Mouse (Mus musculus): ENCODE measurements around the gene Ptchd3.

Ptchd3 gene

DNA sequence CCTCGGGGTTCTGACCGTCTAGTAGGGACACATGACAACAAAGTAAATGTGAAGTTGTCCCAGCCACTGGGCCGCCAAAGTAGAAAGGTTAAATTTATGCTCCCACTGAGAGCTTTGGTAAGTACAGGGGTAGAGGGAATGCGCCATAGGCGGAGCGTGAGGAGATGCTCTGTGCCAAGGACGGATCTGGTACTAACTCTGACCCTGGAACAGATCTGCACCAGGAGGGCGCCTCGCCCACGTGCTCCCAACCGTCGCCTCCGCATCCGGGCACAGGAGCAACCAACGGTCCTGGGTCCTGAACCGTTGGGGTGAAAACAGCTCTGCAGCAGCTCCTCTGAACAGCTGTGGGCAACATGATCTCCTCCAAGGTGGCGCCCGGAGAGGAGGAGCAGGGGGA, at the start of gene Ptchd3:
TSS of gene Ptchd3 (plus strand) at position 301 of the 400 bp plus-strand sequence.
- DNase-seq (ENCODE audit: low read depth, low spot score): no peak

- DNase-seq (ENCODE audit: low read depth, low spot score): no peak
Observed at GRCm38 (mm10) chr11:121781831-121782230, 48.2 kb upstream of the Ptchd3 start.

DNA sequence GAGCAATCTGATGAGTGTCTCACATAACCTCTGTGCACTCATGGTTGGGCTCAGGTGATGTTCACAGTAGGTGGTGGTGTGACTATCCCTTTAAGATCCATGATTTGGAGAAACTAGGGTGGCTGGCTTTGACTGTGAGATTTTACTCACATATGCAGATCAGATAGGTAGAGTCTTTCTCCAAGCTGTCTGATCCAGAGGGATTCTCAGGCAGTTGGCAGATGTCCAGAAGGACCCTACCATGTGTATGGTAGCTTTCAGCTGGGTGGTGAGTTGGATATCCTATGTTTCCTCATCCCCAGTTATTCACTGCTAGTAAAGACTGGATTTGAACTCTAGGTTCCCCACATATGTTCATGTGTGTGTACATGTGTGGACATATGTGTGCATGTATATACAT, 42.6 kb upstream of the Ptchd3 start:
- DNase-seq (ENCODE audit: low read depth, low spot score): no peak

GRCm38 (mm10) chr11:121789566-121789965, 40.5 kb upstream of the Ptchd3 start:
- DNase-seq (ENCODE audit: low read depth, low spot score): no peak

GRCm38 (mm10) chr11:121790671-121791094, 39.4 kb upstream of the Ptchd3 start:
- no peak for DNase-seq (ENCODE audit: low read depth, low spot score)

- DNase-seq (ENCODE audit: low read depth, low spot score): no peak
Observed at GRCm38 (mm10) chr11:121791446-121791845, 38.6 kb upstream of the Ptchd3 start.

- DNase-seq (ENCODE audit: low read depth, low spot score): no peak
Observed at GRCm38 (mm10) chr11:121791991-121792390, 38.1 kb upstream of the Ptchd3 start.

DNA sequence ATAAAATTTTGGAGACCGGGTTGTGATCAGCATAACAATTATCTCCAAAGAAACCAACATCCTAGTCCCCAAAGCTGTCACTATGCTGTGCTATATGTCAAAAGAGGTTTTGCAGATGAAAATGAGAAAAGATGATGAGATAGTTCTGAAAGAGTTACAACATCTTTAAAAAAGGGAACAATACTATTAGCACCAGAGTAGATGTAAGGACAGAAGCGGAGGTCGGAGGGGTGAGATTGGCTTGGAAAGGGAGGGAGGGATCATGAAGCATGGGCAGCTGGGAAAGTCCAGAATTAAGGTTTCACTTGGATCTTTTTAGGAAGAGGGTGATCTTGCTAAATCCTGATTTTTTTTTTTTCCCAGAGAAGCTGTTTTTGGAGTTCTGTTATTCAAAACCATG, 36.5 kb upstream of the Ptchd3 start:
- DNase-seq (ENCODE audit: low read depth, low spot score): no peak

GRCm38 (mm10) chr11:121794186-121794585, 35.9 kb upstream of the Ptchd3 start:
- no peak for DNase-seq (ENCODE audit: low read depth, low spot score)

- DNase-seq (ENCODE audit: low read depth, low spot score): peak; percentile 29
Observed at GRCm38 (mm10) chr11:121794591-121795199, 35.4 kb upstream of the Ptchd3 start.

- DNase-seq (ENCODE audit: low read depth, low spot score): no peak
Observed at GRCm38 (mm10) chr11:121795978-121796377, 34.1 kb upstream of the Ptchd3 start.

DNA sequence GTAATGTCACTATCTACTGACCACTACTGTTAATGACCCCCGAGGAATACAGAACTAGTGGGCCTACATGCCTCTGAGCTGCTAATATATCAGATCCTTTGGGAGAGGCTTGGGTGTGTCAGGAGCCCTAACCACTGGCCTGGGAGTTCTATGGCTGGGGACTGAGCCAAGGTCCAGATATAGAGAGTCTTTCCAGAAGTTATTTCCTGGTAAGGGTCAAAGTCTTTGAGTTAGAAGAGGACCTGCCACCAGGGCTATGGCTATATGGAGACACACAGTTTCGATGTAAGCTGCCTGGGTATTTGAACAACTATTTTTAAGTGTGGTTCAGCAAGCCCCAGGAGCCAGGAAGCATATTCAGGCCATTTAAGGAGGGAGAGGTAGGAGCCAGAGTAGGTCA, 31.5 kb upstream of the Ptchd3 start:
- no peak for DNase-seq (ENCODE audit: low read depth, low spot score)

GRCm38 (mm10) chr11:121799746-121800299, 30.2 kb upstream of the Ptchd3 start:
- no peak for DNase-seq (ENCODE audit: low read depth, low spot score)

GRCm38 (mm10) chr11:121802743-121803142, 27.3 kb upstream of the Ptchd3 start:
- DNase-seq (ENCODE audit: low read depth, low spot score): no peak

DNA sequence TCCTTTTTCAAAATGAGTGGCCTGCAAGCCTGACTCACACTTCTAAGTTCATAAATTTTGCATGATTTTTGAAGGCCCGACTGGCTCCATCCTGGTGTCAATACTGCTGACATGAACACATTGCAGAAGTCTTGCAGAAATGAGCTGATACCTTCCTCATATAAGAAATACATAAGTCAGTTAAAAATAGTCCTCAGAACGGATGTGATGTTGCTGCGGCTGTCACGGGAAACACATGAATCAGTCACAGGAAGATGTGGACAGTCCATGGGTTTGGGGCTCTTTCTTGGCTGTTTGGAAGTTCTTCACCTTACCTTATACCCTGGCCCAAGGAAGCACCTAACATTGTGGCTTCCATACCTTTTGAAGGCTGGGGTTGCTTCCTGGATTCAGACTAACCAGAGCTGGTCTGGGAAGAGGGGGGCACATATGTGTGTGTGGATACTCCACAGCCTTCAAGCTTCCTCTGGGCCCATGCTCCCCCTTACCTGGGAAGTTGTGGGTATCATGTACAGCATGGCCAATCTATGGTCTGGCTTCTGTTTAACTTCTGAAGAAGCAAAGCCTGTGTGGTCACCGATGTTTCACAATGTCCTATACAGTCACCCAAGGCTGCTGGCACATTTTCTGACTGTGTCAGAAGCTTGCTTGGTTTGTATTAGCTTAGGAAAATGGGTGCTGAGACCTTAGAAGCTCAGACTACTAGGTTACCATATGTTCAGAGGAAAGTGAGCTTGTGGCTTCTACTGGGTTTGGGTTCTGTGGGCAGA, 25.6 kb upstream of the Ptchd3 start:
- DNase-seq (ENCODE audit: low read depth, low spot score): no peak

- peak; percentile 74 for DNase-seq (ENCODE audit: low read depth, low spot score)
Observed at GRCm38 (mm10) chr11:121808204-121808852, 21.7 kb upstream of the Ptchd3 start.

DNA sequence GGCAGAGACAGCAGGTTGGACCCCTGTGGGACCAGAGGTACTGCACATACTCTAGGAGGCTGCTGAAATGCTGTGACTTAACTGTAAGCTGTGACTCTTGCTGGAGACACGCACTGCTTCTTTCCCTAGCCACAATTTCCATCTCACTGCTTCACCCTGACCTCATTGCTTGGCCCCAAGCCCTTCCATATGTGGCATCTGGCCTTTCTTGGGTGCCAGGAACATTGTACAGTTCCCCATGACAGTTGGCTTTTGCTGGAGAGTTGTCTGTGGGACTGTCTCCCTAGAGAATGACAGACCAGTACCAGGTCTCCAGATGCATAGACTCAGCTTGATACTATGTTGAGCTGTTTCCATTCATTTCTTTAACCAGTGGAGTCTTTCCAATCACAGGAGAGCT, 21.2 kb upstream of the Ptchd3 start:
- no peak for DNase-seq (ENCODE audit: low read depth, low spot score)

GRCm38 (mm10) chr11:121845923-121846322, 15.9 kb downstream of the Ptchd3 start:
- DNase-seq (ENCODE audit: low read depth, low spot score): peak; percentile 38

DNA sequence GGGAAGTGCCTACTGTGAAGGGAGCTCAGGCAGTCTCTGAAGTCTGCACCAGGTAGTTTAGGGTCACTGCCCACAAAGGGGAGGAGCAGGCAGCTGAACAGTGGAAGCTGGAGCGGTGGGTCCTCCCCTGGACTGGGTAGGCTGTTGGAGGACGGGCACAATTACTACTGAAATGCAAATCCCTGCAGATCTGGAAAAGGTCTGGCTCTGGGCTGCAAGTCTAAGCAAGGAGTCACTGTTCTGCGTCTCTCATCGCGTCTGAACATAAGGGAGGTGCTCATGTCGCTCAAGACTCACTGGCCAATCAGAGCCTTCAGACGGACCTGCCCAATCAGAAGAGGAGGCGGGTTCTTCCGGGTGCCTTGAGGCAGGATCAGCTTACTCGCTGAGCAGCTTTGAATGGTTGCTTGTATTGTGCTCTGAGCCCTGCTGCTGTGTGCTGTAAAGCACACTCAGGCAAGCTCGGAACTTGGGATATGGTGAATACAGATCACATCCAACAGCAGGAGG, 17.8 kb downstream of the Ptchd3 start:
- peak; percentile 93 for DNase-seq (ENCODE audit: low read depth, low spot score)

All from ZHBTc4 (cell line).